Mouse (Mus musculus): ENCODE results near the gene Brwd1. TPM values are rescaled to one million over a fixed set of nuclear protein-coding genes. Genes with fewer than 3 reads are reported as not detected.
"Not testable (repeated sequence)": the region's sequence is repeated elsewhere in the genome, so short reads cannot be mapped to it uniquely, and the experiment has no call there.

Gene Brwd1
- total RNA-seq, 2 experiments from 2014 or later: 56.4 to 62.8 TPM

DNA sequence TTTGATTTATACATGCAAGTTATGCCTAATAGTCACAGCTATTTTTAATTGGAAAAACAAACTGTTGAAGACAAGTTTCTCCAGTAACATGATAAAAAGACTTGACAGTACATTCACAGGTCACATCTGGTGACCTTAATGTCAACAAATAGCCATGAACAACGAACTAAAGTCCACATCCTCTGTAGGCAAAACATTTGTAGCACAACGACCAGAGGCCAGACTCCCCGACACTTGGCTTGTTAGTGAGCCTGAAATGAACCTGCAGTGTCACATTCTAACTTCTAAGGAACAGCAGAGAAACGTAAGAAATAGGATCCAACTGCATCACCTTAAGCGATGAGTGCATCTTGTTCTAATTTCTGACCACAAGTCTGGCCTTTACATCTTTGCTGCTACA lies 89.7 kb downstream of the Brwd1 start:
- no peak for DNase-seq
- Histone ChIP-seq H3K4me3 (no peak overlapping the region), H3K27ac (no peak overlapping the region)
- no peak for TF ChIP-seq CTCF (IDR thresholded peaks at IDR 0.05)
- intact Hi-C loops (cut with DNase I): no loop called here

DNA sequence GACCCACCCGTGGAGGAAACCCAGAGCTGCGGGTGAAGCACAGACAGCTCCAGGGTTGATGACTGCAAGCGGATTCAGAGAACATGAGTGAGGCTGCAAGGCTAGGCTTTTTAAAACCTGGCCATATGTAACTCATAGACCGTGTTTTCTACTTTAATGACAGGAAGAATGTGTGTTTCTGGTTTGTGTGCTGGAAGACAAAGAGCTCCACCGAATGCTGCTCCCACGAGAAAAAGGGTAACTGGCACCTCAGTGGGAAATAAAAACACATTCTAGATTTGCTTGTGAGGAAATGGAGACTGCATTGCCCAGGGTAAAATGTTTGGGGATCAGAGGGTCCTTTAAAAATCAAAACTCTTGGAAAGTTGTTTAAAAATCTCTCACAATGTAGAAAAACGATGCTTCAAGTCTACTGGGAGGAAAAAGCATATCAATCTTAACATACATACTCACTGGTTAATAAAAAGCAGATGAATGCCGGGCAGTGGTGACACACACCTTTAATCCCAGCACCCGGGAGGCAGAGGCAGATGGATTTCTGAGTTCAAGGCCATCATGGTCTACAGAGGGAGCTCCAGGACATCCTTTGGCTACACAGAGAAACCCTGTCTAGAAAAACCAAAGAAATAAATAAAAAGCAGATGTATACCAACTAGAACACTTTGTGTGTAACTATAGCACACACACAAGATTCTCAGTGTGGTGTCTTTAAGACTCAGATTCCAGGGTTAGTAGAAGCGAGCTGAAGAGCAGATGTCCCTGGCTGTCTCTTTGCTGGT lies 91.0 kb downstream of the Brwd1 start:
- no peak for DNase-seq
- TF ChIP-seq CTCF (IDR thresholded peaks at IDR 0.05): peak; percentile 13; the same call in 1 of the 2 replicates
- peak overlapping the region; percentile 94 for H3K27ac ChIP-seq
- intact Hi-C loops (cut with DNase I): no loop called here
- H3K4me3 ChIP-seq: peak overlapping the region; percentile 83

DNA sequence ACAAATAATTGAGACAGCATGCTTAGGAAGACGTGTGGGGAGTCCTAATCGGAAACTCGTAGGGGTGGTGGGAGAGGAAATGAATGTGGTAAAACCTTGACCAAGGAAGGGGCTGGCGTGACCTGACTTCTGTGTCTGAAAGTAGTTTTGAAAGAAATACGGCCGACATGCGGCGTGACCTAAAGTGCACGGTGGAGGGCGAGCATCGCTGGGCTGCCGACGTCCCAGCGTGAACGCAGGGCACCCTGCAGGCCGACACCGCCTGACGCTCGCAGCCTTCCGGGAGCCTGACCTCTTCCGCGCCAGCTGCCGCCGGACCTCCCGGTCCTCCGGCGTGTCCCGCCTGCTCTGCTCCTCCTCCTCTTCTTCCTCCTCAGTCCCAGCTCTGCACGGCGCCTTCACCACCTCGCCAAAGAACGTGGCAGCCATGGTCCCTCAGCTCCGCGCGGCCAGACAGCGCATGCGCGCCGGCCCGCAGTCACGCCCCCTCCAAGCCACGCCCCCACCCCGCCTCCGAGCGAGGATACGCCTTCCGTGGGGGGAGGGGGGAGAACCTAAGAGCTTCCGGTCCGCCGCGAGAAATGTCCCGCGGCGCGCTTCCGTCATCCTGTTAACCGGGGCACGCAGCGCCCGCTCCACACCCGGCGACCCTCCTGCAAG lies 91.7 kb downstream of the Brwd1 start, which contains the start of gene Psmg1:
Gene Psmg1, minus strand, starts transcription at position 499 of the 660 bp plus-strand sequence.
- no peak; the same call in 1 of the 2 replicates for TF ChIP-seq CTCF (IDR thresholded peaks at IDR 0.05)
- intact Hi-C loops (cut with DNase I): no loop called here
- peak within 1 kb of the TSS; percentile 83 for H3K4me3 ChIP-seq
- H3K27ac ChIP-seq: peak within 1 kb of the TSS; percentile 94
- DNase-seq: peak; percentile 97

DNA sequence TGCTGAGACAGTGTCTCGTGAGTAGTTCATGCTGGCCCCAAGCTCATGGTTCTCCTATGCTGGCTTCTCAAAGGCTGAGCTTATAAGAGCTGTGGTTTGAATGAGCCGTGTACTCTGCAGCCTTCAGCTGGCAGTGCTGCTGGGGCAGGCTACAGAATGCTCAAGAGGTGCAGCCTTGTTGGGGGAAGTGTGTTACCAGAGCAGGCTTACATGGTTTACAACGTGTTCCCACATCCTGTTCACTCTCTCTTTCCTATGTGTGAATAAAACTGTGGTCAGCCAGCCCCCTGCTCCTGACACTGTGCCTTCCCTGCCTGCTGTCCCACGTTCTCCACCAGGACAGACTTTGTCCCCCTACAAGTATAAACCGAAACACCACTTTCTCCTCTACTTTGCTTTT lies 97.4 kb downstream of the Brwd1 start:
- no peak overlapping the region for H3K27ac ChIP-seq
- intact Hi-C loops (cut with DNase I): no loop called here
- no peak for DNase-seq
- H3K4me3 ChIP-seq: no peak overlapping the region
- no peak for TF ChIP-seq CTCF (IDR thresholded peaks at IDR 0.05)

- Histone ChIP-seq H3K4me3 (no peak overlapping the region), H3K27ac (no peak overlapping the region)
- intact Hi-C loops (cut with DNase I): no loop called here
- peak; percentile 40; the same call in 1 of the 2 replicates for TF ChIP-seq CTCF (IDR thresholded peaks at IDR 0.05)
- no peak for DNase-seq
These were observed 98.7 kb downstream of the Brwd1 start for GRCm38 (mm10) chr16:95983601-95984000.

- TF ChIP-seq CTCF (IDR thresholded peaks at IDR 0.05): no peak
- H3K27ac ChIP-seq: no peak overlapping the region
- H3K4me3 ChIP-seq: no peak overlapping the region
- intact Hi-C loops (cut with DNase I): no loop called here
- DNase-seq: no peak
These were observed 111.5 kb downstream of the Brwd1 start for GRCm38 (mm10) chr16:95970841-95971240.

GRCm38 (mm10) chr16:95967455-95967854 lies 114.9 kb downstream of the Brwd1 start:
- intact Hi-C loops (cut with DNase I): no loop called here
- Histone ChIP-seq H3K4me3 (no peak overlapping the region), H3K27ac (no peak overlapping the region)
- TF ChIP-seq CTCF (IDR thresholded peaks at IDR 0.05): no peak
- DNase-seq: no peak

- no peak overlapping the region for H3K4me3 ChIP-seq
- TF ChIP-seq CTCF (IDR thresholded peaks at IDR 0.05): peak; percentile 61
- DNase-seq: no peak
- H3K27ac ChIP-seq: no peak overlapping the region
- intact Hi-C loops (cut with DNase I): no loop called here
These were observed 117.8 kb downstream of the Brwd1 start for GRCm38 (mm10) chr16:95964427-95965023.

DNA sequence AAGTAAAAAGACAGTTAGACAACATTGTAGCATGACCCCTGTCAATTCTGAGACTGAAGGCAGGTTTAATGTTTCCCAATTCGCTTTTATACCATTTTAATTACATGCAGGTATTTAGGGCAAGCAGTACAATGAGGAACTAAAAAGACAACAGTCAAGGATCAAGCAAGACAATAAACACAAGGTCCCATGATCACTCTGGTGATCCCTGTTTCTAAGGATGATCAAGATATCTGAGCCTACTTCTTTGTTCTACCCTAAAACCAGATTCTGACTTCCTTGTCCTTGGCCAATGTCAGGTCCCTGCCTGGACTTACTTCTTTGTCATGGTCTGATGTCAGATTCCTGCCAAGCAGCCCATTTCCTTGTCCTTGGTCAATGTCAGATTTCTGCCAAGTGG lies 120.8 kb downstream of the Brwd1 start:
- H3K4me3 ChIP-seq; H3K27ac ChIP-seq; DNase-seq; intact Hi-C loops (cut with DNase I): not testable (repeated sequence)

GRCm38 (mm10) chr16:95960689-95961088 lies 121.6 kb downstream of the Brwd1 start:
- H3K27ac ChIP-seq; intact Hi-C loops (cut with DNase I); DNase-seq; H3K4me3 ChIP-seq: not testable (repeated sequence)

- DNase-seq: no peak
- TF ChIP-seq CTCF (IDR thresholded peaks at IDR 0.05): no peak
These were observed 124.2 kb downstream of the Brwd1 start for GRCm38 (mm10) chr16:95958080-95958479.

GRCm38 (mm10) chr16:95956618-95957017 lies 125.7 kb downstream of the Brwd1 start:
- TF ChIP-seq CTCF (IDR thresholded peaks at IDR 0.05): peak; percentile 42
- Histone ChIP-seq H3K27ac (no peak overlapping the region), H3K4me3 (no peak overlapping the region)
- no peak for DNase-seq
- intact Hi-C loops (cut with DNase I): no loop called here

More at GRCm38 (mm10) chr16:95958080-95958479, 124.2 kb downstream of the Brwd1 start:
- intact Hi-C loops (cut with DNase I): no loop called here
- H3K4me3 ChIP-seq: no peak overlapping the region
- no peak overlapping the region for H3K27ac ChIP-seq

DNA sequence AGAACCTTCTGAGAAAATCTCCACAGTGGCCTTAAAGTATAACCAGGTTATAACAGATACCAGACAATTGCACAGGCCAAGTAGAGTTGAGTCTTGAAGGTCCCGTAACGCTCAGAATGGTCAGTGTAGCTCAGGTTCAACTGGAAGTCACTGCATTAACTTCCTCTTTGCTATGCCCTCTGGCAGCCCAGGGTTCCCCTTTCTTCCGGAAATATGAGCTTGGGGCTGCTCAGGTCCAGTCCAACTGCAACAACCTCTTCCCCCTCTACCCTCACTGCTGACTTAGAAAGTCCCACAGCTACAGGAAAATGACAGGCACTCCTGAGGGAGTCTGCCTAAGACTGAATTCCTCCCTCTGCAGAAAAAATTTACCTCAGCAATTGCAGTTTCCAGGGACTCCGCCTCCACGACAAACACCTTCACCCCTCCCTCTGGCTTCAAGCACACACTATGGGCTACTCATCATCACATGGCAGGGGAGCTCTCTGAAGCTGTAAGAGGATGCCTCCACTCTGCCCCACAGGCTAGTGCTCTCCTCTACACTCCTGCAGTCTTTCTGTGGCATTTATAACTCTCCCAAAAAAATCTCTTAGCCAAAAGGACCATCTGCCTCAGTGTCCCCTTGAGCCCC lies 126.5 kb downstream of the Brwd1 start:
- DNase-seq: no peak
- intact Hi-C loops (cut with DNase I): no loop called here
- no peak overlapping the region for H3K27ac ChIP-seq
- H3K4me3 ChIP-seq: no peak overlapping the region
- TF ChIP-seq CTCF (IDR thresholded peaks at IDR 0.05): no peak
